Mouse (Mus musculus) heart, embryonic 11.5 days (tissue): ENCODE measurements around the gene Cyld. TPM values are rescaled to one million over a fixed set of nuclear protein-coding genes. Genes with fewer than 3 reads are reported as not detected.
"Not testable (repeated sequence)": the region's sequence is repeated elsewhere in the genome, so short reads cannot be mapped to it uniquely, and the experiment has no call there.

Experiments
- ATAC-seq: fragments of 200-750 bp; cut with Nextera tagmentation; replicated peaks from 2 replicates; pipeline ENCODE4 v1.8.0; 2017; ENCODE audit warnings: moderate library complexity; ENCODE audit not compliant: insufficient number of reproducible peaks, low FRiP score, low TSS enrichment
- H3K27ac ChIP-seq: fragments of 300-500 bp; sonication (generic); 2 replicates; pipeline ENCODE4 v1.5.1; 2014; ENCODE audit warnings: mild to moderate bottlenecking, low read depth, low read length
- H3K27me3 ChIP-seq: fragments of 300-500 bp; sonication (generic); 2 replicates; pipeline ENCODE4 v1.6.1; 2014; ENCODE audit warnings: mild to moderate bottlenecking, low read length, mixed read lengths; ENCODE audit not compliant: control insufficient read depth, insufficient read depth
- H3K36me3 ChIP-seq: fragments of 300-500 bp; sonication (generic); 2 replicates; pipeline ENCODE4 v1.6.1; 2014; ENCODE audit warnings: mild to moderate bottlenecking, low read length, moderate library complexity, mixed read lengths; ENCODE audit not compliant: control insufficient read depth, insufficient read depth
- H3K4me1 ChIP-seq: fragments of 300-500 bp; sonication (generic); 2 replicates; pipeline ENCODE4 v1.6.1; 2014; ENCODE audit warnings: low read length; ENCODE audit not compliant: control insufficient read depth, insufficient read depth
- H3K4me2 ChIP-seq: fragments of 300-500 bp; sonication (generic); 2 replicates; pipeline ENCODE4 v1.6.1; 2014; ENCODE audit warnings: mild to moderate bottlenecking, moderate library complexity
- H3K4me3 ChIP-seq: fragments of 300-500 bp; sonication (generic); 2 replicates; pipeline ENCODE4 v1.5.1; 2014; ENCODE audit warnings: low read depth, low read length
- H3K9ac ChIP-seq: fragments of 300-500 bp; sonication (generic); 2 replicates; pipeline ENCODE4 v1.6.1; 2014; ENCODE audit warnings: mild to moderate bottlenecking, low read depth, low read length, moderate library complexity
- H3K9me3 ChIP-seq: fragments of 300-500 bp; sonication (generic); replicated peaks from 2 replicates; pipeline ENCODE4 v1.6.1; 2016; ENCODE audit warnings: low read length; ENCODE audit not compliant: control insufficient read depth
- WGBS: fragments of 180-500 bp; shearing (Covaris S2); extraction: QIAGEN DNeasy Blood & Tissue Kit; methylation state at CpG from one replicate; pipeline ENCODE4 v1.1.7; 2014; ENCODE audit not compliant: insufficient replicate concordance; 5-methylcytosine and 5-hydroxymethylcytosine counted together
- polyA plus RNA-seq: library from polyadenylated mRNA; unstranded; fragments of >200 nt; fragmentation: Nextera tagmentation; extraction: Ambion mirVana; gene quantifications from 2 replicates; pipeline ENCODE4 v1.2.1, GENCODE M21; 2014

The Cyld gene
- polyA plus RNA-seq: 10.2 and 11.5 TPM in 2 replicates

- H3K4me3 ChIP-seq: peak within 1 kb of the TSS; percentile 94
- H3K9ac ChIP-seq: peak within 1 kb of the TSS; percentile 78
- peak within 1 kb of the TSS; percentile 81 for H3K4me2 ChIP-seq
- H3K9me3 ChIP-seq: no peaks in the 10 kb centered on the region
- H3K27me3 ChIP-seq: no peaks in the 10 kb centered on the region
- WGBS: under 1% methylated on average over 80 of the region's 80 CpGs
- H3K27ac ChIP-seq: peak within 1 kb of the TSS; percentile 54
- H3K4me1 ChIP-seq: 0 out of 2 replicates have a peak, but pooled peaks cover 2% of the 10 kb centered on the region
- ATAC-seq: peak; percentile 99
- H3K36me3 ChIP-seq: no peaks in the 10 kb centered on the region
Measured at GRCm38 (mm10) chr8:88696721-88697641, at the start of gene Cyld. TSS of gene Cyld (plus strand) at chr8:88697028.

GRCm38 (mm10) chr8:88648322-88648721, 48.5 kb upstream of the Cyld start:
- Histone ChIP-seq H3K9me3 (no peaks in the 10 kb centered on the region), H3K27me3 (peaks cover 9% of the 10 kb centered on the region; the same call in 1 of the 2 replicates), H3K36me3 (no peaks in the 10 kb centered on the region), H3K27ac (no peak overlapping the region), H3K4me1 (peaks cover 10% of the 10 kb centered on the region), H3K4me3 (no peak overlapping the region), H3K9ac (no peak overlapping the region), H3K4me2 (no peak overlapping the region)
- no peak for ATAC-seq

DNA sequence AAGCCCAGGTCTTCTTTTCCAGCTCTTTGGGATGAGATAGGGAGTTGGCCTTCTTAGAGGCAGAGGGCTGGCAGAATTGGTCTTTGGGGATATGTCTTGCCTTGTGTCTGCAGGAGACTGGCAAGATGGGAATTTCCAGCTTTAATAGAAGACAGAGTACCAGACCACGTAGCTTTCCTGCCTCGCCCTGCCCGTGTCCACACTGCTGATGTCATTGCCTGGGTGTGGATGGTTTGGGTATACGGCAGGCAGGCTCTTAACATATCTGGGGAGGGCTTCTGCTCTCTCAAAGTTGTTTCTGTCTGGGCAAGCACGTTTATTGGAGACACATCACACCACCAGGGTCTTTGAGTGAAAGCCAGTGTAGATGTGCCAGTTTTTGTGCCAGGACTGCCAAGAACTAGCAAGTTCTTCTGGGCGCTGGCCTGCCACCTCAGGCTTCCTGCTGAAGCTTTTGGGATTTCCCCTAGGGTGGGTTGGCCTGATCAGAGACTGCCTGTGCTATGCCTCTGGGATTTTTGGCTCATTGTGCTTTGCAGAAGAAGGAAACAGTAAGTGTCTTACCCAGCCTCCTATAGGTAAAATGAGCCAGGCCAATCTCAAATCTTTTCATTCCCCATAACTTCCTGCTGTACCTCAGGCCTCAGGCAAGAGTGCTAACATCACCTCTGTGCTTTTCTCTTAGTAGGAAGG, 46.7 kb upstream of the Cyld start:
- Histone ChIP-seq H3K4me3 (no peak overlapping the region), H3K36me3 (no peaks in the 10 kb centered on the region), H3K4me1 (peaks cover 10% of the 10 kb centered on the region), H3K27me3 (peaks cover 9% of the 10 kb centered on the region; the same call in 1 of the 2 replicates), H3K9me3 (no peaks in the 10 kb centered on the region), H3K27ac (no peak overlapping the region), H3K4me2 (no peak overlapping the region), H3K9ac (no peak overlapping the region)
- no peak for ATAC-seq
- WGBS: 70% methylated on average over 6 of the region's 6 CpGs

- H3K9ac ChIP-seq, H3K4me3 ChIP-seq, ATAC-seq, H3K4me1 ChIP-seq, H3K36me3 ChIP-seq, H3K9me3 ChIP-seq, H3K27me3 ChIP-seq, H3K4me2 ChIP-seq, H3K27ac ChIP-seq: not testable (repeated sequence)
- WGBS: 73% methylated on average over 4 of the region's 4 CpGs
Measured at GRCm38 (mm10) chr8:88651122-88651521, 45.7 kb upstream of the Cyld start.

- H3K27me3 ChIP-seq: peaks cover 3% of the 10 kb centered on the region; the same call in 1 of the 2 replicates
- H3K4me1 ChIP-seq: no peaks in the 10 kb centered on the region
- no peak overlapping the region for H3K4me3 ChIP-seq
- H3K9me3 ChIP-seq: no peaks in the 10 kb centered on the region
- ATAC-seq: no peak
- H3K36me3 ChIP-seq: no peaks in the 10 kb centered on the region
- H3K27ac ChIP-seq: no peak overlapping the region
- H3K9ac ChIP-seq: no peak overlapping the region
- no peak overlapping the region for H3K4me2 ChIP-seq
Measured at GRCm38 (mm10) chr8:88655334-88655733, 41.5 kb upstream of the Cyld start.

DNA sequence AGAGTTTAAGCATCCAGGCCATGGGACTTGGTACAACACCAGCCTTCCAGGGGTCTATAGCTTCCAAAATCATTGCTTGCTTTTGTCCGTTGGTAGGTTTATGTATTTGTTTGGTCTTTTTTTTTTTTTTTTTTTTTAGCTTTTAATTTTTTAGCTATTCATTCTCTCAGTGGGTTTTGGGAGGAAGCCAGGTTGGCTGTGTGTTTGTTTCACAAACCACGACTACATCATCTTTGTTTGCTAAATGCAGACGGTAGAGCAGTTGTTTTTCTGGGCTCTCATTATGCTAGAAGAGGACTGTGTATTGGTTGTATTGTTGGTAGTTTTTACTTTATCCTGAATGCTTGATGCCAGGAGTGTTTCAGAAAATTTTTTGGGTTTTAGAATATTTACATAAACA, 37.0 kb upstream of the Cyld start:
- Histone ChIP-seq H3K9ac (no peak overlapping the region), H3K4me3 (no peak overlapping the region), H3K27ac (no peak overlapping the region), H3K27me3 (peaks cover 4% of the 10 kb centered on the region), H3K36me3 (no peaks in the 10 kb centered on the region), H3K4me1 (no peaks in the 10 kb centered on the region), H3K4me2 (no peak overlapping the region), H3K9me3 (no peaks in the 10 kb centered on the region)
- ATAC-seq: no peak
- 82% methylated on average over 3 of the region's 3 CpGs for WGBS

DNA sequence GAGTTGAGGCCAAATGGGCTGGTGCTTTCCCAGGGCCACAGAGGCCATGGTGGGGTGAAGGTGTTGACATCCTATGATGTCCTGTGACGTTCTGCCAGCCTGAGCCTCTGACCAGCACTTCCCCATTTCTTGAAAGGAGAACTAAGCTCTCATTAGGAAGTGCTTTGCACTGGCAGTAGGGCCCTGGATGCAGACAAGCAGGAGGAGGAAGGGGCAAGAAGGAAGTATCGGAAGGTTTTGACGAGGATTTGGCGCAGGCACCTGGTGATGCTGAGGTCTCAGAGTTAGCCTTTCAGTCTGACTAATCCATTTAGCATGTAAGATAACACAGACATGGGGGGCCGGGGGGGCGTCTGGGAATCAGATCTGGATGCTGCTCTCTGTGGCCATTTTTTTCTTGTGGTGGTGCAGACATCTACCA, 34.4 kb upstream of the Cyld start:
- Histone ChIP-seq H3K36me3 (no peaks in the 10 kb centered on the region), H3K9me3 (no peaks in the 10 kb centered on the region), H3K27me3 (peaks cover 4% of the 10 kb centered on the region), H3K4me2 (no peak overlapping the region), H3K4me3 (no peak overlapping the region), H3K4me1 (no peaks in the 10 kb centered on the region), H3K27ac (no peak overlapping the region), H3K9ac (no peak overlapping the region)
- 47% methylated on average over 6 of the region's 6 CpGs for WGBS
- ATAC-seq: no peak

DNA sequence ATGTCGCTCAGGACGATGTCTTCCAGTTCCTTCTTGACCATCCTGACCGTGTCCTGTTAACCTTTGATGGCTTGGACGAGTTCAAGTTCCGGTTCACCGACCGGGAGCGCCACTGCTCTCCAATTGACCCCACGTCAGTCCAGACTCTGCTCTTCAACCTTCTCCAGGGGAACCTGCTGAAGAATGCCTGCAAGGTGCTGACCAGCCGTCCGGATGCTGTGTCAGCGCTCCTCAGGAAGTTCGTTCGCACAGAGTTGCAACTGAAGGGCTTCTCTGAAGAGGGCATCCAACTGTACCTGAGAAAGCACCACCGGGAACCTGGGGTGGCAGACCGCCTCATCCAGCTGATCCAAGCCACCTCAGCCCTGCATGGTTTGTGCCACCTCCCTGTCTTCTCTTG, 32.7 kb upstream of the Cyld start:
- H3K4me2 ChIP-seq: no peak overlapping the region
- no peaks in the 10 kb centered on the region for H3K36me3 ChIP-seq
- no peaks in the 10 kb centered on the region for H3K9me3 ChIP-seq
- no peak overlapping the region for H3K27ac ChIP-seq
- WGBS: 83% methylated on average over 16 of the region's 16 CpGs
- no peak for ATAC-seq
- no peak overlapping the region for H3K9ac ChIP-seq
- H3K4me3 ChIP-seq: no peak overlapping the region
- H3K4me1 ChIP-seq: no peaks in the 10 kb centered on the region
- peaks cover 4% of the 10 kb centered on the region for H3K27me3 ChIP-seq
